Mouse (Mus musculus): ENCODE measurements around the gene Rbm26.

- TF ChIP-seq CTCF (conservative IDR thresholded peaks at IDR 0.05; ENCODE audit: insufficient read depth, insufficient read length, low read depth, low read length) (no peak), POLR2A (IDR thresholded peaks at IDR 0.05; ENCODE audit: low read depth, low read length) (no peak)
These were observed 52.6 kb downstream of the Rbm26 start for GRCm38 (mm10) chr14:105124513-105124912.
